Mouse (Mus musculus) kidney, postnatal 25 days (tissue): ENCODE measurements around the gene Oxld1.

Experiments used
- DNase-seq, 2 experiments: peaks; one replicate each; pipeline ENCODE4 v3.0.0; 2021; ENCODE audit warnings: mixed read lengths in 2 of 2

Gene Oxld1

DNA sequence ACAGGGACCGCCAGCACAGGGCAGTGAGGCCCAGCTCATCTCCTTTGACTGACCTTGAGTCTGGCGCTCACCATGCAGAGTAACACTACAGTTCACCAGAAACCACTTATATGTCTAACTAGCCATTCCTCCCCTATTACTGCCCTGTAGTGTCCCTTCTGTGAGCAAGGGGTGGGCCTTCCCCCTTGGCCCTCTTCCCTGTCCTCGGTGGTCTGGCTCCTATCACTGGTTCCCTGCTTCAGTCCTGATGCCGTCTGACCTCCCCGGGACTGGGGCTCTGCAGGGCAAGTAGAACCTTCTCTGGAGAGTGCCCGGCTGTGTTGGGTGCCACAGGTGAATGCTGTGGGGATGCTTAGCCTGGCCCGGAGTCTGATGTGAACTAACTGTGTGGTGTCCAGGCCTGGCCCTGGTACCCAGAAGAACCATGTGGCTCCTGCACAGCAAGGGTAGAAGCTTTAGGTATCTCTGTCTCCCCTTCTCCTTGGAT, 25.6 kb upstream of the Oxld1 start:
- peak in 1 of 2 experiments; percentile 50 for DNase-seq

DNA sequence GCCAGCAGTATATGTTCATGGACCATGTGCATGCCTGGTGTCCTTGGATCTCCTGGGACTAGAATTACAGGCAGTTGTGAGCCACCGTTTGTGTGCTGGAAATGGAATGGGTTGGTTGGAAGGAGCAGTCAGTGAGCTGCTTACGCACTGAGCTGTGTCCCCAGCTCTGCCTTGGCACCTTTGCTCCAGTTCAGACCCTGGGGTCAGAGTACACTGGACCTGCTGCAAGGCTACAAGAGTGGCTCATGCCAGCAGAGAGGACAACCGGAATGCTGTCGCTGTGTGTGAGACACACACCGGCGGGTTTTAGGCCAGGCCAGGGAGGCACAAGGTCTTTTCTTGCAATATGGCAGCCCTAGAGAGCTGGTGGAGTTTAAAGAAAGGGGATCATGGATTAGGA, 14.2 kb upstream of the Oxld1 start:
- peak; percentile 63 to 90 for DNase-seq

DNA sequence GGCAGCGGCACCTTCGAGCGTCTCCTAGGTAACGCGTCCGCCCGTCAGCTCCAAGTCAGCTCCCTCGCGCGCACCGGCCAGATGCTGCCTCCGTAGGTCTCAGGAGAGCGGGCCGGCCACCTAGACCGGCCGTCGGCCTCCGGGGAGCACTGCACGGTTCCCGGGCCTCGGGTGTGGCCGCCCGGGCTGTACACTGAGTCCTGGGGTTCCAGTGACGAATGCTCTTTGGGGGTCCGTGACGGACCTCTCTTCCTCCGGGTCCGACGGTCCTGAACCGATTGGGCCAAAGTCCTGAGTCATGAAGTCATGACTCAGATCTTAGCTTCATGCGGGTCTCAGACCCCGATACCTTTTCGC, 9.8 kb upstream of the Oxld1 start:
- DNase-seq, result no peak

DNA sequence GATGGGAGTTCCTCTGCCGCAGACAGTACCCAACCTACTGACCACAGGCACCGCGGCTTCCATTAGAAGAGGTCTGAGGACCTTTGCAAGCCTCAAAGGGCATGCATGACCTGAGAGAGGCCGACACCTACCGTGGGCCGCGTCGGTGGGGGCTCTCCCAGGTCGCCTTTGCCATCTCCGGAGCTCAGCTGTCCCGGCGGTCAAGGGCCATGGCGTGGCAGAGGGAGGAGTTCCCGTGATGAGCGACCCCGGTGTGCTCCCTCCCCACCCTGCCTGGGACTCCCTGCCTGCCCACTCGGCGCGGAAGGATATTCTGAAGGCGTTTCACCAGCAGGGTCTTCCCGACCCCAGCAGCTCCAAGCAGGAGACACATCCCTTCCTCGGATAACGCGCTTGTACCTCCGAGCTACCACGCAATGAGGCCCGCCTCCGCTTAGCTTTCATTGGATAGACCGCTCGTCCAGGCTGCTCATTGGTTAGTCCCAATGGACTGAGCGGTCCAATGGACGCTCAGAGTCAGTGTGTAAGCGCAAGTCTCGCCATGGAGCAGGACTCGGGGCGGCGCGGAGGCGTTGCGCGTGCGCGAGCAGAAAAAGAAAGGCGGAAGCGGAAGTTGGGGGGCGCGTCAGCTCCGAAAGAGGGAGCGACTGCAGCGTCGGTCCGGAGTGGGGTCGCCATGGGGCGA, 9.3 kb upstream of the Oxld1 start, which contains the start of gene Arl16:
Gene Arl16, minus strand, starts transcription at position 557 of the 685 bp plus-strand sequence.
- DNase-seq, result peak; percentile 95 to 97

DNA sequence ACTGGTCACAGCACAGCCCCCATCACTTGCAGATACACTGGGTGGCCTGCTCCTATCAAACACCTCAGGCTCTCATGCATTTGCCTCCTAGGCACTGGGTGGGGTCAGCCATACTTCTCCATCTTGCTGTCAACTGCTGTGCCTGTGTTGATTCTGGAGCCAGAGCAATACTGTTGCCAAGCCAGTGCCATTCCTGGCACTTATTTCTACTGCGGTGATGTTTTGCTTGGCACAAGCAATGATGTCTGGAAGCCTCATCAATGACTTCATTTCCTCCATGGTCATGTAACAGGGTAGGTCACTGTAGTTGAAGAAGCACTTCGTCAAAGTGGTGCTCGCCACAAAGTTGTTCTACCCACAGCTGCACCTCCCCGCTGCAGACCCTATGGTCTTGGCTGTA, 7.7 kb upstream of the Oxld1 start:
- no peak for DNase-seq

DNA sequence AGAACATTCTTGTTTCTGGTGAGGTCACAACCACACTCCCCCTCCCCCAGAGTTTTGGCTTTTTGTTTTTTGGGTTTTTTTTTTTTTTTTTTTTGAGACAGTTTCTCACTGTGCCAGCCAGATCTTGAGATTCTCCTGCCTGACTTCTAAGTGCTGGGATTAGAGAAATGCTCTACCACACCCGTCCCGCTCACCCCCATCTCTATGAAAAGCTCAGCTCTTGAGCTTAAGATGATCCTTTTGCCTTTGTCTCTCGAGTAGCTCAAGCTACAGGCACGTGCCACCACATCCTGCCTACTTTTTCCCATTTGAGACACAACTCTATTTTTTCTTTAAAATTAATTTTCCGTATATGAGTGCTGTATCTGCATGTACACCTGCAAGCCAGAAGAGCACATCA, 6.5 kb upstream of the Oxld1 start:
- no peak for DNase-seq

DNA sequence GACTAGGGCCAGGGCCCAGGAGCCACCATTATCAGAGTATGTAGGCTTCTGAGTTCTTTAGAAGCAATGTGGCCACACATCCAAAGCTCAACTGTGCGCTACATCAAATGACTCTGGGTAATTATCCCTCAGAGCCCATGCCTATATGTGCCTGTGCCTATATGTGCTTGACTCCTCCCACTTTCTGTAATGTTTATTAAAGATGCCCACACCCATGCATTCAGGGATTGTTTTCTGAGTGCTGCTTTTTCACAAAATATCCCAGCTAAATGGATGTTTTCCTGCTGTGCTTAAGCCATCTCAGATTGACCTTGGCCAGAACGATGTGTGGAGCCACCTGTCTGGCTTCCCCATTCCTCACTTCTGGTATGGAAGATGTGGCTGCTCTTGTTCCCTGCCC, 5.7 kb upstream of the Oxld1 start:
- no peak for DNase-seq

DNA sequence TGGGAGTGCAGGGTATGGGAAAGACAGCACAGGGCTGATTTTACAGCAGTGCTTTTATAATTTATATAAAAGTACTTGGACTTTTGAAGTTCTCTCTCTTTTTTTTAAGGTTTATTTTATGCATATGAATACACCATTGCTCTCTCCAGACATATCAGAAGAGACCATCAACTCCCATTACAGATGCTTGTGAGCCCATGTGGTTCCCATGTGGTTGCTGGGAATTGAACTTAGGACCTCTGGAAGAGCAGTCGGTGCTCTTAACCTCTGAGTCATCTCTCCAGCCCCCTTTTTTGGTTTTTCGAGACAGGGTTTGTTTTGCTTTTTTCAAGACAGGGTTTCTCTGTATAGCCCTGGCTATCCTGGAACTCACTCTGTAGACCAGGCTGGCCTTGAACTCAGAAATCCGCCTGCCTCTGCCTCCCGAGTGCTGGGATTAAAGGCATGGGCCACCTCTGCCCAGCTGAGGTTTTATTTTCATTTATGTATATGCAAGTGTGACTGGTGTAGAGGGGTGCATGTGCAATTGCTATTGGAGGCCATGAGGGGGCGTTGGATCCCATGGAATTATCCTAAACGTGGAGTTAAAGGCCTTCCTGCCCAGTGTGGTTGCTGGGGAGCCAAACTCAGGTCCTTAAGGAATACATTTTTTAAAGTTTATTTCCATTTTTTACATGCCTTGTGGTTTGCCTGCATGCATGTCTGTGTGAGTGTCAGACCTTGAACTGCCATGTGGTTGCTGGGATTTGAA, 1.2 kb upstream of the Oxld1 start:
- no peak for DNase-seq

DNA sequence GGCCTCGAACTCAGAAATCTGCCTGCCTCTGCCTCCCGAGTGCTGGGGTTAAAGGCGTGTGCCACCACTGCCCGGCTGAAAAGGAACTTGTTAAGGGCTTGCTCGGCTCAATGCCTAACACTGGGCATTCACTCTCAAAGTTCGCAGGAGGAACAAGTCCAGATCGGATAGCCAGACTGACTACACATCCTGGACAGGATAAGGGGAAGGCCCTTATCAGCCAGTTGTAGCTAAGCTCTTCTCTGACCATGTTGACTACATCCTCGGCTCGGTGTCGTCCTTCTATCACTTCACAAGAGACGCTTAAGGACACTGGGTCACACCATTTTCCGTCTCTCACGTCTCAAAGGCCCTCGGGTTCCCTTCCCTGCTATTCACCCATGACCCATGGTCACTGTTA, 498 bp downstream of the Oxld1 start:
- no peak for DNase-seq

DNA sequence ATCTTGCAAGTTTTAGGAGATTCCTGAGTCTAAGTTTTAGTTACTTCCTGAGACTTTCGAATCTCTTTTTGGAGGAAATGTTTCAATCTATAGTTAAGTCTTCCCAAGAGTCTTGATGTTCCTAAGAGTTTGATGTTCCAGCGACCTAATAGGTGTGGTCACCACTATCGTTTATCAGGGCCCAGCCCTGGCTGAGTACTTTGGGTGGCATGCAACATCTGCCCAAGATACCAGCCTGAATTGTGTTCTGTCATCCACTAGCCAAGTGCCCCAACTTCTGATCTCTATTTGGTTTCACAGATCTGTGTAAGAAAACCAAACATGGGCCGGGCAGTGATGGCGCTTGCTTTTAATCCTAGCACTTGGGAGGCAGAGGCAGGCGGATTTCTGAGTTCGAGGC, 2.5 kb downstream of the Oxld1 start:
- no peak for DNase-seq

DNA sequence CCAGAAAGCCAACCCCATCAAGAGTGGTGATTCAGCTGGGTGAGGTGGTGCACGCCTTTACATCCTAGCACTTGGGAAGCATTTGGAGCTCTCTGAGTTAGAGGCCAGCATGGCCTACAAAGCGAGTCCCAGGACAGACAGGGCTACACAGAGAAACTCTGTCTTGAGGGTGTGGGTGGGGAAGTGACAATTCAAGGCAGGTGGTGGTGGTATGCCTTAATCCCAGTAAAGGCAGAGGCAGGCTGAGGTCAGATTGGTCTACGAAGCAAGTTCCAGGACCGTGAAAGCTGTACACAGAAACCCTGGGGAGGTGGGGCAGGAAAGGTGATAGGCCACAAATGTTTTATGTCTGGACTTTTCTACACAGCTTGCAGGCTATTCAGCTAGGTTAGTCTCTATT, 2.9 kb downstream of the Oxld1 start:
- no peak for DNase-seq

DNA sequence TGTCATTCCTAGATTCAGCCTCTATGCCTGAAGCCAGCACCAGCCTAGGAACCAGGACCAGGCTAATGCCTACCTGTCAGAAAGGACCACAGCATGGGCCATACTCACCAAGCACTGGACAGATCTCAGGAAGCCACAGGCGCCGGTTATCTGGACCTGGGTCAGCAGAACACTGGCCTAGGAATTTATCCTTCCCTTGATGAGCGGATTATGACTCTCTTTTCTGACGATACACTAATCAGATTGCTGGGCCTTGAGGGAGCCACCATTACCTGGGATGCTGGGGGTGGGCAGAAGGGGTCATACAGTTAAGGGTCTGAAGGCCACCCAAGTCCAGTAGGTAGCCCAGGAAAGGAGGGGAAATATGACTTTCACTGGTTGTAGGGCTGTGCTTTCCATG, 4.6 kb downstream of the Oxld1 start, which contains the start of gene Pde6g:
Gene Pde6g, minus strand, starts transcription at position 195 of the 400 bp plus-strand sequence.
- no peak for DNase-seq

DNA sequence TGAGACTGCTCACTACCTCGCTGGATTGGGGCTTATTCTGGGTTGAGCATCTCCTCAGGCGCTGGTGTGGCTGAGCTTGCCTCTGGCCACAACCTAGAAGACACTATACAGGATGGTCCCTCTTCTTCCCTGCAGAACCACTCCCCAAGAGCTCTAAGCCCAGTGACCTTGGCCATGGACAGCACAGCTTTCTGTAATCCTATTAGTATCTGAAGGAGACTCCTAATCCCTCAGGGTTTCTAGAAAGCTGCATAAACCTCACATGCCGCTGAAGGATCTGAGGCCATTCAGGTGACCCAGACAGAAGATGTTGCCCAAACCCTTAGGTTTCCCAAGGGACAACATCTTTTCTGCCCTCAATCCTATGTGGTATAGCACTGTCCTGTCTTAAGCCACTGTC, 5.6 kb downstream of the Oxld1 start:
- DNase-seq, result no peak

DNA sequence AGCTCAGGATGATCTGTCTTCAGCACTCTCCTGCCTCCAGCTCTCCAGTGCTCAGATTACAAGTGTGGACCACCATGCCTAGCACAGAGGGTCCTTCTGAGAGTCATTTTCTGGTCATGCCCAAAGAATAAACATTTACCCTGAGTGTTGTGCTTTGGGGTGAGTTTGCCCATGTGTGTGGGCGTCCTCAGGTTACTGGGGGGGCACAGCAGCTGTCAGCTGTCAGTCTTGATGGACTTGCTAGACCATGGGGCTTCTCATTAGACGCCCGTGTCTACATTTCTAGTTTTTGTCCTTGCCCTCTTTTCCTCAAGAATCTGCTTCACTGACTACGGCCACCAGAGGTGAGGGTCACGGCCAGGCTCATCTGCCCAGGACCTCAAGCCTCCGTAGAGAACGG, 10.7 kb downstream of the Oxld1 start:
- DNase-seq, result no peak

DNA sequence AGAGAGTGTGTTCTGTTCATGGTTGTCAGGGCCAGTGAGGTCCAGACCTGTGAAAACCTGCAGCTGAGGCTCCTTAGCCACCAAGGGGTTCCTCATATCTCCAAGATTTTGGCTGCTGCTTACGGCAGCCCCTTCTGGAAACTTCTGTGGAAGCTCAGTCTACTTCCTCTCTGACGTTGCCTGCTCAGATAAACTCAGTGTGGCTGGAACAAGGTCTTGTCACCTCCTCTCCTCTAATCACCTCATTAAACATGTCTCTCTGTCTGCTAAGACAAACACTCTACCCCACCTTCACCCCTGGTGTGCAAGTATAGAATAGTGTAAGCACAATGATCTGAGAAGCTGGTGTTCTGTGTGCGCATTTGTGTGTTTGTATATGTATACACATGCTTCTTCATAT, 12.4 kb downstream of the Oxld1 start:
- DNase-seq, result no peak

DNA sequence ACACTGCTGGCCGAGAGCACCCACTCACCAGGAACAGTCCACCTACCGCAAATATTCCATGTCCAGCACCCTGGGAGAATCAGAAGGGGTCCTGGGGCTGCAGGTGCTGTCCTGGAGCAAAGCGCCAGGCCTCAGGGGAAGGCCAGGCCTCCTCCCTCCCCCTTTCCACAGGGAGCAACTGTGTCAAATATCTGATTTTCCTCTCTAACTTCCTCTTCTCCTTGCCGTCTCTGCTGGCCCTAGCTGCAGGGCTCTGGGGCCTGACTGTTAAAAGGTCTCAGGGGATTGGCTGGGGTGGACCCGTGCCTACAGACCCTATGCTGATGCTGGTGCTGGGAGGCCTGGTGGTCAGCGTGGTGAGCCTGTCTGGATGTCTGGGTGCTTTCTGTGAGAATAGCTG, 13.8 kb downstream of the Oxld1 start:
- DNase-seq, result no peak

DNA sequence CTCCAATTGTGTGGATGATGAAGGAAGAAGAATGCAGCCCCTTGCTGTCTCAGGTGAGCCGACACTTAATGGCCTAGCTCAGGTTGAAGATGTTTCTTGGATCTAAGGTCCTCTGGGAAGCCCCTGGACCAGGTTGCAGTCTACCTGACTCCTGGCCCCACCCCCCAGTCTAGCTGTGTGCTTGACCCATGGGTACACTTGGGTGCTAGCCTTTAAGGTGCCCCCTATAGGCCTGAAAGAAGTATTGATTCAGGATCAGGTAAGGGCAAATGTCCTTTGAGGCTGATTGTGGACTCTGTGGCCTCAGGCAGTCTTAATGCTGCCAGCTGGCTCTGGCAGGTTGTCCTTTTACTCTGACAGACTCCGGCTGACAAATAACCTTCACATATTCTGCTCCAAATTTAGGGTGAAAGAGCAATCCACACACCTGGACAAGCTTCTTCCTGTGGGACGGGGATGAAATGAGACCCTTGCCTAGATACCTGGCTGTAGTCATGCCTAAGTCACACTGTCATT, 15.0 kb downstream of the Oxld1 start:
- DNase-seq, result no peak

DNA sequence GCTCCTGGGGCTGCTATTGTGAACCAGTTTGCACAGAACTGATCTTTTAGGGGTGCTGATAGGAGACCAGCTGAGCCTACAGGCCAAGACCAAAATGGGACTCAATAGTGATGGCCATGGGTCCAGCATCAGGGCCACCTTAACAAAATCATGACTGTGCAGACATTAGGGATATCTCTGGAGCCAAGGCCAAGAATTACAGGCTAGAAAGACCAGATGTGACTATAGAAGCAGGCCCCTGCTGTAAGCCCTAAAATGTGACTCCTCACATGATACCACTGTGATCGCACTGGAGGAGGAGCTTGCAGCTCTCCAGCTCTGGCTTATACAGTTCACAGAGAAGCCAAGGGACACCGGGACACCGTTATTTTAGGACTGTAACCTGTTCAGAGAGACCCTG, 15.5 kb downstream of the Oxld1 start, which contains the start of gene Tspan10:
Gene Tspan10, plus strand, starts transcription at position 301 of the 400 bp plus-strand sequence.
- DNase-seq, result no peak

DNA sequence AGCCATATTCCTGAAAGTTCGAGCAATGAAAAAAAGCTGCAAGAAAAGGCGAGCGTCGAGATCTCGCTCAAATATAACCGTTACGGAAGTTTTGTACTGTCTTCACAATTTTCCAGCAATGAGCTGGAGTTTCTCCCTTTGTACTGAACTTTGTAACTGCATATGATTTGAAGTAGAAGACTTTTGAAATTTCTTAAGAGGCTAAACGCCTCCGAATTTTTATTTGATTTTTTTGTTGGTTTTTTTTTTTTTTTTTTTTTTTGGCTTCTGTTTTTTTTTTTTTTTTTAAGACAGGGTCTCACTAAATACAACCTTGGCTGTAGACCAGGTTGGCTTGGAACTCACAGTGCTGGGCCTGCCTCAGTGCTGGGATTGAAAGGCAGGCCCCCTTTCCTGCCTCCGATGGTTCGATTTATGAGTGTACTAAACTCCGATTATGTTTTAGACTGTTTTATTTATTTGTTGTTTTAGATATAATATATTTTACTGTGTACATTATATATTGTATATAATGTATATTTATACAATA, 19.9 kb downstream of the Oxld1 start:
- DNase-seq, result no peak

DNA sequence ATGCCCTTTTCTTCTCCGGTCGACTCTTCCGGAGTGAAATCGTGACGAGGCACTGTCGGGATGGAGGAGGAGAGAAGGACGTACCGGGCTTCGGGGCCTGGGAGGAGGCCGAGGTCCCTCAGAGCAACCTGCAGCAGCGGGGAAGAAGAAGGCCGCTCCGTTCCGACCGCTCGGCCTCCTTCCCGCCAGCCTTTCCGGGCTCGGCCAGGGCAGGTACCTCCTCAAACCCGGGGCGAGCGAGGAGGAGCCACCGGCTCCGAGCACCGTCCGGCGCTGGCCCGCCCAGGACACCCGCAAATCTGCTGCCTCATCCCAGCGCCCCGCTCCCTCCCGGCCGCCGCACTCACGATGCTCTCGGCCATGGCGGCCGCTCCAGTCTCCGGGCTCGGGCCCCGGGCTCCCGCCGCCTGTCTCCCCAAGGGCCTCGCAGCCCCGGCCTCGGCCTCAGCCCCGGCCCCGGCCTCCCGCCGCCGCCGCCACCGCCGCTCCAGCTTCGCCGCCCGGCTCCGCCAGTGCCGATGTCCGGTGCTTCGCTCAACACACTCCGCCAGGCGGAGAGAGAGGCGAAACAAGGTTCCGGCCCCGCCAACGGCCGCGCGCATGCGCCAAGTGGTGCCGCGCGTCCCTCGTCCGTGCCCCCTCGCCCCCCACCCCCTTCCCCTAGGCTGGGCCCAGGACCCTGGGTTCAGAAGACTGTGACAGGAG, 20.6 kb downstream of the Oxld1 start, which contains the start of gene Nploc4:
Gene Nploc4, minus strand, starts transcription at position 557 of the 705 bp plus-strand sequence.
- DNase-seq, result peak; percentile 85 to 90

DNA sequence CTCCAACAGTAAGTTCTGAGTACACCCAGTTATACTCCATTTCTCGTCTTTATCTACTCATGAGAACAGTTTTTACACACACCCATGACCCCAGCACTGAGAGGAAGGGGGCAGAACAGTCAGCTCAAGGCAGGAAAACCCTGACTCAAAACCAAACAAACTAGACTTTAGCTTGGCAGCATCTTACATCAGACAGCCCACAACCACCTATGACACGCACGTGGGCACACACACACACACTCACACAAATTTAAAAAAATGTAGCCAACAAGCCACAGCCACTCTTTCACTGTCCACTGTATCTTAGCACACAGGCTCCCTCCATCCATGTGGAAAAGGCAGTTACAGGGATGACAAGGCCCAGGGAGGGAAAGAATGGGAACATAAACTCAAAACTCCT, 31.1 kb downstream of the Oxld1 start:
- no peak for DNase-seq

DNA sequence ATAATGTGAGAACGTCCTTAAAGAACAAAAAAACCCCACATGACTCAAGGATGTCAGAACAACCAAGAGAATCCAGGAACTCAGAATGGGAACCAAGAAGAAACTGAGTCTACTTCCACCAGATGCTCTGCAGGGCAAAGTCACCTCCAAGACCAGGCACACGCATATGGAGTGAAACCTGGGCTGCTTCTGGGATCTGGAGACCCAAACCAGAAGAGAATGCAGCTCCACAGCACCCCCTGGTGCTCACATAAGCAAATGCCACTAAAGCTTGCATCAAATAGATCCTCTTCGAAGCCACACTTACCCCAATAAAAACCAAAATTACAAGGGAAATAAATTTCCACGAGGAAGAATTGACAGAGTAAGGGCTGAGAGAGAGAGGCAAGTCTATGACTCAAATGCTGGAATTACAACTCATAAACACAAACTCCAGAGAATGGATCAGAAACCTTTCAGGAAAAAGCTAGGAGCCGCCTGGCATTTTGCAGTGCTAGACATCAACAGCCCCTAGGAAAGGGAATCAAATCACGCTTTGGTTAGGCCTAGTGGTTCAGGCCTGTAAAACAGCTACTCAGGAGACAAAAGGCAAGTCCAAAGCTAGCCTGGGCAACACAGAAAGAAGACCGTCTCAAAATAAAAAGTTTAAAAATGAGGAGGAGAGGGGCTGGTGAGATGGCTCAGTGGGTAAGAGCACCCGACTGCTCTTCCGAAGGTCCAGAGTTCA, 34.1 kb downstream of the Oxld1 start:
- DNase-seq, result peak; percentile 66 to 75
